In the genomic region with DNA sequence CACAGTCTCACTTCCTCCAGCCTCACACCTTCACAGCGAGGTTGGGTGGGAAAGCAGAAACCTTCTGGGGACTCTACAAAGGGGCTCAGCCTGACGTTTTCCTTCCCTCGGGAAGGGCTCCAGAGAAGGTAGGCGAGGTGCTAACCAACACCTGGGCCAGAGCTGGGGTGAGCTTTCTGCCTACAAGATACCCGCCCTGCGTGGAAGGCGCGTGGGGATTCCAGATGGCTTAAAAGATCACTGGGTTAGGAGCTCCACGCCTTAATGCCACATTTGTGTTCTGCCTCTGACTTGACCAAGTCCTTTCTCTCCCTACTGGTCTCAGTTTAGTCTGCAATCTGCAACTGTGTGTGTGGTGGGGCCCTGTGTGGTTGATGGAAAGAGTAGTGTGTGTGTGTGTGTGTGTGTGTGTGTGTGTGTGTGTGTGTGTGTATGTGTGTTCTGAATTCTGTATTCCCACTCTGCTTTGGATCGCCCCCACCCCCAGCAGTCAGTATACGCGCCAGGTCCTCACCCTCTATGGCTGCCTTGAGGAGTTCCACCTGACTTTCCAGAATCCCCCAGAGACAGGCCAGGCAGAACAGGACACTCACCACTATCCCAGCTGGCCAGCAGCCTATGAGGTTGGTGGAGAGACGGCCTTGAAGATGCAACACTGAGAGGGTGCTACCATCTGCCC, we compare ENCODE assay signal across 9 mouse cellular contexts. TPM values are rescaled to one million over a fixed set of nuclear protein-coding genes. Genes with fewer than 3 reads are reported as not detected.
A peak's percentile ranks its signal among the peaks of the same experiment; 100 is the strongest.
DNase-seq lines count a peak whose midpoint lies in the region; ATAC-seq and TF ChIP-seq lines count a peak whose summit lies in the region.
"Had no signal": no experiment of that assay in that cellular context is flagged by ENCODE, and none has a peak within 500 bp of the region (broad histone marks: within the 10 kb centered on the region; RNA-seq: fewer than 3 reads in every experiment).

No protein-coding gene starts in this region.

- no peaks in the 10 kb centered on the region for H3K27me3 ChIP-seq in heart, embryonic 15.5 days
- H3K27me3 ChIP-seq in forebrain, embryonic 15.5 days, result no peaks in the 10 kb centered on the region
- H3K27me3 ChIP-seq in midbrain, embryonic 13.5 days, result no peaks in the 10 kb centered on the region
- H3K27me3 ChIP-seq in lung, postnatal 0 days (replicated peaks; ENCODE audit: insufficient read depth, low read length), result 0 out of 2 replicates have a peak, but pooled peaks cover 2% of the 10 kb centered on the region

- TF ChIP-seq CTCF in brain, embryonic 14.5 days (IDR thresholded peaks at IDR 0.05; ENCODE audit: borderline replicate concordance, extremely low read depth, insufficient read depth, insufficient read length), result no peak
- no peak for TF ChIP-seq CTCF in lung, postnatal 0 days (IDR thresholded peaks at IDR 0.05)

- no peak for TF ChIP-seq EP300 in lung, postnatal 0 days (IDR thresholded peaks at IDR 0.05)

- TF ChIP-seq POLR2A in brain, embryonic 14.5 days (IDR thresholded peaks at IDR 0.05; ENCODE audit: borderline replicate concordance, extremely low read depth, insufficient read depth, insufficient read length, poor library complexity, severe bottlenecking), result no peak

- DNase-seq in heart, adult 9 months (ENCODE audit: low spot score in 2 of 2), result no peak
- DNase-seq in brain, embryonic 14.5 days (ENCODE audit: low read depth), result peak; percentile 24
- DNase-seq in natural killer cell, adult 2 months (ENCODE audit: low spot score in 2 of 2), result no peak
- no peak for DNase-seq in lung, postnatal 0 days (ENCODE audit: low spot score)

- WGBS in heart, embryonic 15.5 days, result 41% methylated on average over 13 of the region's 13 CpGs
- WGBS in forebrain, embryonic 15.5 days, result 30% methylated on average over 13 of the region's 13 CpGs
- WGBS in midbrain, embryonic 13.5 days, result 44% methylated on average over 13 of the region's 13 CpGs
- 34% methylated on average over 13 of the region's 13 CpGs for WGBS in lung, postnatal 0 days

- H3K36me3 ChIP-seq in heart, embryonic 15.5 days, result 0 out of 2 replicates have a peak, but pooled peaks cover under 1% of the 10 kb centered on the region
- H3K36me3 ChIP-seq in forebrain, embryonic 15.5 days, result 0 out of 2 replicates have a peak, but pooled peaks cover 3% of the 10 kb centered on the region
- H3K36me3 ChIP-seq in midbrain, embryonic 13.5 days, result 0 out of 2 replicates have a peak, but pooled peaks cover 5% of the 10 kb centered on the region
- no peaks in the 10 kb centered on the region for H3K36me3 ChIP-seq in lung, postnatal 0 days (ENCODE audit: insufficient read depth, low read length)

- no peak overlapping the region for H3K27ac ChIP-seq in heart, embryonic 15.5 days
- peak overlapping the region; percentile 77; the same call in 1 of the 2 replicates for H3K27ac ChIP-seq in forebrain, embryonic 15.5 days (replicated peaks)
- H3K27ac ChIP-seq in midbrain, embryonic 13.5 days, result peak overlapping the region; percentile 80
- H3K27ac ChIP-seq in lung, postnatal 0 days (ENCODE audit: low read length), result no peak overlapping the region

- H3K4me2 ChIP-seq in heart, embryonic 15.5 days, result peak overlapping the region; percentile 85
- H3K4me2 ChIP-seq in forebrain, embryonic 15.5 days (replicated peaks), result peak overlapping the region; percentile 75
- peak overlapping the region; percentile 74 for H3K4me2 ChIP-seq in midbrain, embryonic 13.5 days (replicated peaks)
- H3K4me2 ChIP-seq in lung, postnatal 0 days (replicated peaks; ENCODE audit: low read depth, low read length), result no peak overlapping the region

- peaks cover 37% of the 10 kb centered on the region for H3K4me1 ChIP-seq in heart, embryonic 15.5 days (replicated peaks)
- H3K4me1 ChIP-seq in forebrain, embryonic 15.5 days, result peaks cover 75% of the 10 kb centered on the region
- H3K4me1 ChIP-seq in midbrain, embryonic 13.5 days (replicated peaks), result peaks cover 74% of the 10 kb centered on the region
- no peaks in the 10 kb centered on the region for H3K4me1 ChIP-seq in lung, postnatal 0 days (ENCODE audit: insufficient read depth, low read depth, low read length)

- H3K9ac ChIP-seq in heart, embryonic 15.5 days, result no peak overlapping the region
- peak overlapping the region; percentile 71 for H3K9ac ChIP-seq in forebrain, embryonic 15.5 days (replicated peaks)
- H3K9ac ChIP-seq in midbrain, embryonic 13.5 days (replicated peaks), result peak overlapping the region; percentile 83
- H3K9ac ChIP-seq in lung, postnatal 0 days (replicated peaks; ENCODE audit: low read depth), result no peak overlapping the region

- peak overlapping the region; percentile 60 for H3K4me3 ChIP-seq in heart, embryonic 15.5 days
- H3K4me3 ChIP-seq in forebrain, embryonic 15.5 days, result peak overlapping the region; percentile 64
- peak overlapping the region; percentile 62 for H3K4me3 ChIP-seq in midbrain, embryonic 13.5 days (replicated peaks)
- no peak overlapping the region for H3K4me3 ChIP-seq in lung, postnatal 0 days (ENCODE audit: low read depth, low read length)

- H3K9me3 ChIP-seq in heart, embryonic 15.5 days (replicated peaks), result no peaks in the 10 kb centered on the region
- no peaks in the 10 kb centered on the region for H3K9me3 ChIP-seq in forebrain, embryonic 15.5 days
- H3K9me3 ChIP-seq in midbrain, embryonic 13.5 days, result no peaks in the 10 kb centered on the region
- H3K9me3 ChIP-seq in lung, postnatal 0 days (ENCODE audit: low read length), result no peaks in the 10 kb centered on the region

- ATAC-seq in heart, embryonic 15.5 days (replicated peaks; ENCODE audit: insufficient number of reproducible peaks, insufficient read depth, low FRiP score, low read depth), result no peak
- no peak for ATAC-seq in forebrain, embryonic 15.5 days (replicated peaks)
- no peak for ATAC-seq in midbrain, embryonic 13.5 days
- ATAC-seq in erythroblast, adult 5-6 weeks (replicated peaks; ENCODE audit: low FRiP score, poor library complexity, severe bottlenecking), result no peak
- no peak for ATAC-seq in lung, postnatal 0 days

RNA-seq across cellular contexts. Expression of a gene that starts 1.5 kb away (rescaled TPM):
- 0.13 TPM in 2 replicates for polyA plus RNA-seq in heart, embryonic 15.5 days (2015; fragmentation: Nextera tagmentation; extraction: Ambion mirVana)
- polyA plus RNA-seq in brain, embryonic 14.5 days (2012; rRNA removed), result 25.7 and 34.0 TPM in 2 replicates
- polyA plus RNA-seq in forebrain, embryonic 15.5 days (2015; fragmentation: Nextera tagmentation; extraction: Ambion mirVana), result 0.96 and 1.1 TPM in 2 replicates
- 0.66 and 1.1 TPM in 2 replicates for polyA plus RNA-seq in midbrain, embryonic 13.5 days (2015; fragmentation: Nextera tagmentation; extraction: Ambion mirVana)
- total RNA-seq in erythroblast, adult 5-6 weeks (2015; ENCODE audit: low replicate concordance), result not detected in 2 replicates
- total RNA-seq in erythroblast, adult 5-6 weeks (2017; ENCODE audit: low replicate concordance), result not detected in 2 replicates
- 0.04 and 0.05 TPM in 2 replicates for polyA plus RNA-seq in lung, postnatal 0 days (2015; fragmentation: Nextera tagmentation; extraction: Ambion mirVana)
- total RNA-seq: neutrophil, adult 5-6 weeks had no signal

RNA-seq across cellular contexts. Expression of a gene that starts 11.4 kb away (rescaled TPM):
- 29.9 and 35.0 TPM in 2 replicates for polyA plus RNA-seq in heart, embryonic 15.5 days (2015; fragmentation: Nextera tagmentation; extraction: Ambion mirVana)
- polyA plus RNA-seq in brain, embryonic 14.5 days (2012; rRNA removed), result 46.0 and 47.2 TPM in 2 replicates
- polyA plus RNA-seq in forebrain, embryonic 15.5 days (2015; fragmentation: Nextera tagmentation; extraction: Ambion mirVana), result 43.0 and 43.7 TPM in 2 replicates
- polyA plus RNA-seq in midbrain, embryonic 13.5 days (2015; fragmentation: Nextera tagmentation; extraction: Ambion mirVana), result 39.6 and 41.2 TPM in 2 replicates
- 2.3 and 2.5 TPM in 2 replicates for total RNA-seq in erythroblast, adult 5-6 weeks (2015; ENCODE audit: low replicate concordance)
- total RNA-seq in erythroblast, adult 5-6 weeks (2017; ENCODE audit: low replicate concordance), result 3.3 and 12.5 TPM in 2 replicates
- polyA plus RNA-seq in lung, postnatal 0 days (2015; fragmentation: Nextera tagmentation; extraction: Ambion mirVana), result 14.2 and 15.0 TPM in 2 replicates

RNA-seq across cellular contexts. Expression of a gene that starts 32.8 kb away (rescaled TPM):
- polyA plus RNA-seq in heart, embryonic 15.5 days (2015; fragmentation: Nextera tagmentation; extraction: Ambion mirVana), result 130 and 161 TPM in 2 replicates
- polyA plus RNA-seq in brain, embryonic 14.5 days (2012; rRNA removed), result 192 and 199 TPM in 2 replicates
- 186 and 200 TPM in 2 replicates for polyA plus RNA-seq in forebrain, embryonic 15.5 days (2015; fragmentation: Nextera tagmentation; extraction: Ambion mirVana)
- 196 and 203 TPM in 2 replicates for polyA plus RNA-seq in midbrain, embryonic 13.5 days (2015; fragmentation: Nextera tagmentation; extraction: Ambion mirVana)
- total RNA-seq in erythroblast, adult 5-6 weeks (2015; ENCODE audit: low replicate concordance), result 106 and 149 TPM in 2 replicates
- 82.2 and 96.3 TPM in 2 replicates for total RNA-seq in erythroblast, adult 5-6 weeks (2017; ENCODE audit: low replicate concordance)
- polyA plus RNA-seq in lung, postnatal 0 days (2015; fragmentation: Nextera tagmentation; extraction: Ambion mirVana), result 154 TPM in 2 replicates

RNA-seq across cellular contexts. Expression of a gene that starts 43.8 kb away (rescaled TPM):
- 14.3 and 20.0 TPM in 2 replicates for polyA plus RNA-seq in heart, embryonic 15.5 days (2015; fragmentation: Nextera tagmentation; extraction: Ambion mirVana)
- 188 and 256 TPM in 2 replicates for polyA plus RNA-seq in brain, embryonic 14.5 days (2012; rRNA removed)
- polyA plus RNA-seq in forebrain, embryonic 15.5 days (2015; fragmentation: Nextera tagmentation; extraction: Ambion mirVana), result 110 and 116 TPM in 2 replicates
- polyA plus RNA-seq in midbrain, embryonic 13.5 days (2015; fragmentation: Nextera tagmentation; extraction: Ambion mirVana), result 158 and 160 TPM in 2 replicates
- not detected in 2 replicates for total RNA-seq in erythroblast, adult 5-6 weeks (2015; ENCODE audit: low replicate concordance)
- total RNA-seq in erythroblast, adult 5-6 weeks (2017; ENCODE audit: low replicate concordance), result 0.28 and 1.7 TPM in 2 replicates
- 12.3 and 12.7 TPM in 2 replicates for polyA plus RNA-seq in lung, postnatal 0 days (2015; fragmentation: Nextera tagmentation; extraction: Ambion mirVana)

Comparison
In these comparisons a context has a peak if more than half of its experiments do, and no peak if none do; other contexts are left out.
1. H3K27ac ChIP-seq: peak in forebrain, embryonic 15.5 days (single experiment) and midbrain, embryonic 13.5 days (single experiment); none in heart, embryonic 15.5 days (single experiment) and lung, postnatal 0 days (single experiment).
2. H3K9ac ChIP-seq: peak in forebrain, embryonic 15.5 days (single experiment) and midbrain, embryonic 13.5 days (single experiment); none in heart, embryonic 15.5 days (single experiment) and lung, postnatal 0 days (single experiment).
3. RNA of a gene that starts 1.5 kb away (polyA plus RNA-seq): 25.7 to 34.0 TPM in brain, embryonic 14.5 days; 0.96 to 1.1 TPM in forebrain, embryonic 15.5 days, 0.66 to 1.1 TPM in midbrain, embryonic 13.5 days, 0.13 TPM in heart, embryonic 15.5 days and 0.04 to 0.05 TPM in lung, postnatal 0 days; every median in the first group is over 10 times any median in the second.